Comparison of ENCODE assay signal across 8 mouse cellular contexts in genomic region chr1:82839296-82839613, GRCm38 (mm10). TPM values are rescaled to one million over a fixed set of nuclear protein-coding genes. Genes with fewer than 3 reads are reported as not detected.
DNase-seq lines count a peak whose midpoint lies in the region; ATAC-seq and TF ChIP-seq lines count a peak whose summit lies in the region.

Gene Agfg1, plus strand, starts transcription at chr1:82839483.

- H3K4me2 ChIP-seq in kidney, embryonic 14.5 days (replicated peaks; ENCODE audit: low read depth, low read length) = peak within 1 kb of the TSS; percentile 63
- H3K4me2 ChIP-seq in limb, embryonic 15.5 days = peak within 1 kb of the TSS; percentile 87

- no peak for TF ChIP-seq POLR2A in bone marrow macrophage, adult 2 months (IDR thresholded peaks at IDR 0.05; ENCODE audit: borderline replicate concordance, low read depth, low read length)
- peak; percentile 80 for TF ChIP-seq POLR2A in embryonic fibroblast, embryonic 13.5 days (IDR thresholded peaks at IDR 0.05; ENCODE audit: low read depth, low read length)

- H3K4me1 ChIP-seq in bone marrow macrophage, adult 2 months (ENCODE audit: control insufficient read depth, insufficient read depth, low read length) = peaks cover 28% of the 10 kb centered on the region
- H3K4me1 ChIP-seq in embryonic fibroblast, embryonic 13.5 days (ENCODE audit: control insufficient read depth, insufficient read depth, low read length) = no peaks in the 10 kb centered on the region
- H3K4me1 ChIP-seq in kidney, embryonic 14.5 days (ENCODE audit: control insufficient read depth, insufficient read depth, low read length) = peaks cover 4% of the 10 kb centered on the region; the same call in 1 of the 2 replicates
- H3K4me1 ChIP-seq in limb, embryonic 15.5 days = peaks cover 12% of the 10 kb centered on the region

- H3K9me3 ChIP-seq in kidney, embryonic 14.5 days (ENCODE audit: control insufficient read depth, low read length) = no peaks in the 10 kb centered on the region
- no peaks in the 10 kb centered on the region for H3K9me3 ChIP-seq in limb, embryonic 15.5 days

- H3K4me3 ChIP-seq in bone marrow macrophage, adult 2 months (ENCODE audit: insufficient read depth, low read length) = peak within 1 kb of the TSS; percentile 100
- H3K4me3 ChIP-seq in embryonic fibroblast, embryonic 13.5 days (ENCODE audit: insufficient read depth, low read length) = peak within 1 kb of the TSS; percentile 94
- H3K4me3 ChIP-seq in kidney, embryonic 14.5 days (ENCODE audit: low read length) = peak within 1 kb of the TSS; percentile 100
- peak within 1 kb of the TSS; percentile 98 for H3K4me3 ChIP-seq in limb, embryonic 15.5 days

- peak within 1 kb of the TSS; percentile 96 for H3K9ac ChIP-seq in kidney, embryonic 14.5 days (ENCODE audit: low read depth, low read length)
- peak within 1 kb of the TSS; percentile 90 for H3K9ac ChIP-seq in limb, embryonic 15.5 days

- TF ChIP-seq CTCF in bone marrow macrophage, adult 2 months (IDR thresholded peaks at IDR 0.05; ENCODE audit: low read depth, low read length) = peak; percentile 74
- peak; percentile 88 for TF ChIP-seq CTCF in embryonic fibroblast, embryonic 13.5 days (IDR thresholded peaks at IDR 0.05; ENCODE audit: borderline replicate concordance, insufficient read depth, low read length)

- H3K36me3 ChIP-seq in kidney, embryonic 14.5 days (ENCODE audit: control insufficient read depth, insufficient read depth, low read length) = 0 out of 2 replicates have a peak, but pooled peaks cover 3% of the 10 kb centered on the region
- no peaks in the 10 kb centered on the region for H3K36me3 ChIP-seq in limb, embryonic 15.5 days

- peak; percentile 93 for DNase-seq in A20 (ENCODE audit: low read depth, low spot score)
- peak; percentile 87 to 89 for DNase-seq in heart, adult 9 months (ENCODE audit: low spot score in 2 of 2)
- DNase-seq in monocyte, adult 2 months (ENCODE audit: low read depth in 1 of 2, low spot score in 2 of 2) = peak; percentile 83 to 93
- DNase-seq in spleen, postnatal 36 days (ENCODE audit: low spot score in 2 of 2) = peak; percentile 89

- peak; percentile 93 for ATAC-seq in kidney, embryonic 14.5 days (ENCODE audit: low FRiP score, low TSS enrichment)
- ATAC-seq in limb, embryonic 15.5 days (ENCODE audit: insufficient number of reproducible peaks, low FRiP score, low TSS enrichment, low read depth) = peak; percentile 83

- under 1% methylated on average over 32 of the region's 34 CpGs for WGBS in kidney, embryonic 14.5 days
- WGBS in limb, embryonic 15.5 days = 2% methylated on average over 34 of the region's 34 CpGs

- no peaks in the 10 kb centered on the region for H3K27me3 ChIP-seq in kidney, embryonic 14.5 days (ENCODE audit: control insufficient read depth, insufficient read depth, low read length)
- no peaks in the 10 kb centered on the region for H3K27me3 ChIP-seq in limb, embryonic 15.5 days

- H3K27ac ChIP-seq in bone marrow macrophage, adult 2 months (ENCODE audit: insufficient read depth, low read depth, low read length) = peak within 1 kb of the TSS; percentile 61
- H3K27ac ChIP-seq in embryonic fibroblast, embryonic 13.5 days (ENCODE audit: insufficient read depth, low read length) = no peak within 1 kb of the TSS
- peak within 1 kb of the TSS; percentile 71 for H3K27ac ChIP-seq in kidney, embryonic 14.5 days (ENCODE audit: low read depth, low read length)
- H3K27ac ChIP-seq in limb, embryonic 15.5 days = peak within 1 kb of the TSS; percentile 84

RNA-seq across cellular contexts. Expression of gene Agfg1, which starts in this region (rescaled TPM):
- 31.8 and 38.3 TPM in 2 replicates for polyA plus RNA-seq in bone marrow macrophage, adult 2 months (2012; ENCODE audit: insufficient read depth, insufficient read length, missing spikeins)
- polyA plus RNA-seq in embryonic fibroblast, embryonic 13.5 days (2011; ENCODE audit: insufficient read length, low read depth, missing spikeins) = 75.1 and 77.5 TPM in 2 replicates
- 27.9 and 47.8 TPM in 2 replicates for polyA plus RNA-seq in kidney, embryonic 14.5 days (2014; fragmentation: Nextera tagmentation; extraction: Ambion mirVana)
- polyA plus RNA-seq in limb, embryonic 15.5 days (2015; fragmentation: Nextera tagmentation; extraction: Ambion mirVana) = 19.3 and 25.7 TPM in 2 replicates
